Mouse (Mus musculus) large intestine, adult 2 months (tissue): ENCODE data around the gene Hspa12a. TPM values are rescaled to one million over a fixed set of nuclear protein-coding genes. Genes with fewer than 3 reads are reported as not detected.

ENCODE experiments used
- DNase-seq: peaks from one replicate; pipeline ENCODE4 v3.0.0-alpha.2; 2012; ENCODE audit warnings: low read depth, low spot score
- WGBS: fragments of 180-500 bp; shearing (Covaris S2); methylation state at CpG from one replicate; pipeline ENCODE4 v1.1.7; 2018; 5-methylcytosine and 5-hydroxymethylcytosine counted together
- polyA plus RNA-seq: library from polyadenylated mRNA; depleted of rRNA; stranded (reverse); fragments of >200 nt; gene quantifications from 2 replicates; pipeline ENCODE4 v1.2.3, GENCODE M21; 2012; rRNA removed

Hspa12a gene
- polyA plus RNA-seq, result 10.5 and 18.9 TPM in 2 replicates

GRCm38 (mm10) chr19:58942841-58943828, at the start of gene Hspa12a, which contains the start of gene Eno4:
Hspa12a (minus strand) TSS chr19:58943654.
Eno4 (plus strand) TSS chr19:58943425.
- peak; percentile 51 for DNase-seq
- under 1% methylated on average over 65 of the region's 65 CpGs for WGBS

GRCm38 (mm10) chr19:58981571-58981970, 38.1 kb upstream of the Hspa12a start:
- DNase-seq, result no peak
- 67% methylated on average over 9 of the region's 9 CpGs for WGBS

- no peak for DNase-seq
- 71% methylated on average over 5 of the region's 5 CpGs for WGBS
Measured at GRCm38 (mm10) chr19:58980056-58980440, 36.6 kb upstream of the Hspa12a start.

GRCm38 (mm10) chr19:58979436-58980055, 36.1 kb upstream of the Hspa12a start:
- no peak for DNase-seq
- WGBS, result 63% methylated on average over 13 of the region's 13 CpGs

GRCm38 (mm10) chr19:58978401-58979171, 35.1 kb upstream of the Hspa12a start:
- WGBS, result 66% methylated on average over 11 of the region's 11 CpGs
- DNase-seq, result no peak

- 83% methylated on average over 11 of the region's 11 CpGs for WGBS
- DNase-seq, result no peak
Measured at GRCm38 (mm10) chr19:58975216-58975863, 31.9 kb upstream of the Hspa12a start.

- no peak for DNase-seq
- 92% methylated on average over 8 of the region's 8 CpGs for WGBS
Measured at GRCm38 (mm10) chr19:58974126-58974525, 30.7 kb upstream of the Hspa12a start.

- WGBS, result 53% methylated on average over 13 of the region's 13 CpGs
- DNase-seq, result no peak
Measured at GRCm38 (mm10) chr19:58970826-58971225, 27.4 kb upstream of the Hspa12a start.

- 30% methylated on average over 15 of the region's 15 CpGs for WGBS
- no peak for DNase-seq
Measured at GRCm38 (mm10) chr19:58968731-58969506, 25.5 kb upstream of the Hspa12a start.

- DNase-seq, result no peak
- WGBS, result 38% methylated on average over 8 of the region's 8 CpGs
Measured at GRCm38 (mm10) chr19:58963011-58963410, 19.6 kb upstream of the Hspa12a start.

GRCm38 (mm10) chr19:58954779-58955178, 11.3 kb upstream of the Hspa12a start:
- WGBS, result 82% methylated on average over 8 of the region's 8 CpGs
- no peak for DNase-seq

GRCm38 (mm10) chr19:58952236-58952635, 8.8 kb upstream of the Hspa12a start:
- 65% methylated on average over 12 of the region's 13 CpGs for whole genome bisulfite sequencing
- no peak for DNase-seq

- 77% methylated on average over 3 of the region's 3 CpGs for WGBS
- no peak for DNase-seq
Measured at GRCm38 (mm10) chr19:58951521-58951920, 8.1 kb upstream of the Hspa12a start.

- no peak for DNase-seq
- 79% methylated on average over 7 of the region's 7 CpGs for WGBS
Measured at GRCm38 (mm10) chr19:58945959-58946358, 2.5 kb upstream of the Hspa12a start.

GRCm38 (mm10) chr19:58933062-58933461, 10.4 kb downstream of the Hspa12a start:
- no peak for DNase-seq
- WGBS, result 47% methylated on average over 4 of the region's 4 CpGs

- 53% methylated on average over 16 of the region's 16 CpGs for WGBS
- no peak for DNase-seq
Measured at GRCm38 (mm10) chr19:58931081-58931800, 12.2 kb downstream of the Hspa12a start.

- 25% methylated on average over 7 of the region's 7 CpGs for WGBS
- no peak for DNase-seq
Measured at GRCm38 (mm10) chr19:58919148-58919547, 24.3 kb downstream of the Hspa12a start.

GRCm38 (mm10) chr19:58918597-58918996, 24.9 kb downstream of the Hspa12a start:
- 7% methylated on average over 11 of the region's 11 CpGs for WGBS
- DNase-seq, result no peak
